Mouse (Mus musculus): ENCODE measurements at regions not wholly inside any gene's neighbourhood (a gene's known extent, or its start where the extent isn't known, plus 50 kb on each side); places are given as distances from the start of the nearest gene placed in this dataset.
"Not testable (repeated sequence)": the region's sequence is repeated elsewhere in the genome, so short reads cannot be mapped to it uniquely, and the experiment has no call there.

GRCm38 (mm10) chr17:83049972-83050535 is 165.0 kb upstream of the Pkdcc start:
- no peak overlapping the region for H3K9ac ChIP-seq (ENCODE audit: low read depth, low read length)

DNA sequence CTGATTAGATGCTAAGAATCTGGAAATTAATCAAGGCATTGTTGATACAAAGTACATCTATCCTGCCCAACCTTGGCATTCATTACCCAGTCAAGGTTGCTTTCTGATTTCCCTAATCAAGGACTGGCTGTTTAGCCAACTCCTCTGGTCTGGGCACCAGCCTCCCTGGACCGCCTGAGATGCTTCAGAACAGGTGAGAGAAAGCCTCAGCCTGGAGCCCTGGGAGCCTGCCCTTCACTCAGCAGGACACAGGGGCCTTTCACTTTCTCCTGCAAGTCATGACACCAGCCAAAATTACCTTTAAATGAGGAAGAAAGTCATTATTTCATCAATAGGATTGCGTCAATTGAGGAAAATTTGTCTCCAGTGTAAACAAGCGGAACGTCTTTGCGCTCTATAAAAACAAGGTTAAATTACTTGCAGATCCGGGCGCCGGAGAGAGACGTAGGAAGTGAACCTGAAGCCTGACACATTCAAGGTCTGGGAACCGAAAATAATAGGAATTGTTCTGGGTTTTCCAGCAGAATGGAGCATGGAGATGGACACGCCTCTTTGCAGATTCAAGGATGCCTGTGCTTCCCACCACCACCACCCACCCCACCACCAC is 164.4 kb upstream of the Pkdcc start:
- Histone ChIP-seq H3K4me1 (ENCODE audit: control insufficient read depth, insufficient read depth, low read length) (peaks cover 1% of the 10 kb centered on the region; the same call in 1 of the 2 replicates), H3K79me2 (replicated peaks; ENCODE audit: control insufficient read depth, insufficient read depth, low read length) (no peaks in the 10 kb centered on the region), H3K4me3 (no peak overlapping the region), H3K36me3 (ENCODE audit: control insufficient read depth, insufficient read depth, low read length) (no peaks in the 10 kb centered on the region), H3K27ac (no peak overlapping the region), H3K27me3 (ENCODE audit: control insufficient read depth, insufficient read depth, low read length) (no peaks in the 10 kb centered on the region), H3K9ac (ENCODE audit: low read depth, low read length) (no peak overlapping the region)
- intact Hi-C loops (cut with DNase I), result no loop called here
- 62% methylated on average over 11 of the region's 11 CpGs for WGBS
- TF ChIP-seq CTCF (IDR thresholded peaks at IDR 0.05) (no peak), POLR2A (IDR thresholded peaks at IDR 0.05; ENCODE audit: insufficient read depth, low read depth, low read length) (no peak), EP300 (IDR thresholded peaks at IDR 0.05; ENCODE audit: insufficient read depth, low read depth, low read length) (no peak)
- DNase-seq, result no peak

More at GRCm38 (mm10) chr17:83049972-83050535, 165.0 kb upstream of the Pkdcc start:
- no peak overlapping the region for H3K27ac ChIP-seq
- H3K79me2 ChIP-seq (replicated peaks; ENCODE audit: control insufficient read depth, insufficient read depth, low read length), result no peaks in the 10 kb centered on the region
- intact Hi-C loops (cut with DNase I), result no loop called here
- TF ChIP-seq CTCF (IDR thresholded peaks at IDR 0.05) (no peak), EP300 (IDR thresholded peaks at IDR 0.05; ENCODE audit: insufficient read depth, low read depth, low read length) (no peak), POLR2A (IDR thresholded peaks at IDR 0.05; ENCODE audit: insufficient read depth, low read depth, low read length) (no peak)
- no peaks in the 10 kb centered on the region for H3K36me3 ChIP-seq (ENCODE audit: control insufficient read depth, insufficient read depth, low read length)
- WGBS, result 42% methylated on average over 13 of the region's 13 CpGs
- DNase-seq, result no peak
- peaks cover 1% of the 10 kb centered on the region; the same call in 1 of the 2 replicates for H3K4me1 ChIP-seq (ENCODE audit: control insufficient read depth, insufficient read depth, low read length)
- H3K4me3 ChIP-seq, result no peak overlapping the region
- no peaks in the 10 kb centered on the region for H3K27me3 ChIP-seq (ENCODE audit: control insufficient read depth, insufficient read depth, low read length)

- Histone ChIP-seq H3K36me3 (ENCODE audit: control insufficient read depth, insufficient read depth, low read length) (no peaks in the 10 kb centered on the region), H3K27me3 (ENCODE audit: control insufficient read depth, insufficient read depth, low read length) (no peaks in the 10 kb centered on the region), H3K27ac (no peak overlapping the region), H3K4me3 (no peak overlapping the region), H3K79me2 (replicated peaks; ENCODE audit: control insufficient read depth, insufficient read depth, low read length) (no peaks in the 10 kb centered on the region), H3K4me1 (ENCODE audit: control insufficient read depth, insufficient read depth, low read length) (peaks cover 1% of the 10 kb centered on the region; the same call in 1 of the 2 replicates), H3K9ac (ENCODE audit: low read depth, low read length) (no peak overlapping the region)
- TF ChIP-seq CTCF (IDR thresholded peaks at IDR 0.05) (no peak), EP300 (IDR thresholded peaks at IDR 0.05; ENCODE audit: insufficient read depth, low read depth, low read length) (no peak), POLR2A (IDR thresholded peaks at IDR 0.05; ENCODE audit: insufficient read depth, low read depth, low read length) (no peak)
- intact Hi-C loops (cut with DNase I), result no loop called here
- DNase-seq, result no peak
- 89% methylated on average over 6 of the region's 6 CpGs for WGBS
These were observed 162.4 kb upstream of the Pkdcc start for GRCm38 (mm10) chr17:83052613-83053140.

- Histone ChIP-seq H3K27ac (no peak overlapping the region), H3K27me3 (ENCODE audit: control insufficient read depth, insufficient read depth, low read length) (no peaks in the 10 kb centered on the region), H3K9ac (ENCODE audit: low read depth, low read length) (no peak overlapping the region), H3K4me3 (no peak overlapping the region), H3K4me1 (ENCODE audit: control insufficient read depth, insufficient read depth, low read length) (no peaks in the 10 kb centered on the region), H3K36me3 (ENCODE audit: control insufficient read depth, insufficient read depth, low read length) (no peaks in the 10 kb centered on the region), H3K79me2 (replicated peaks; ENCODE audit: control insufficient read depth, insufficient read depth, low read length) (no peaks in the 10 kb centered on the region)
- TF ChIP-seq EP300 (IDR thresholded peaks at IDR 0.05; ENCODE audit: insufficient read depth, low read depth, low read length) (no peak), CTCF (IDR thresholded peaks at IDR 0.05) (no peak), POLR2A (IDR thresholded peaks at IDR 0.05; ENCODE audit: insufficient read depth, low read depth, low read length) (no peak)
- intact Hi-C loops (cut with DNase I), result no loop called here
- no peak for DNase-seq
- 29% methylated on average over 3 of the region's 3 CpGs for WGBS
These were observed 157.3 kb upstream of the Pkdcc start for GRCm38 (mm10) chr17:83057832-83058231.

DNA sequence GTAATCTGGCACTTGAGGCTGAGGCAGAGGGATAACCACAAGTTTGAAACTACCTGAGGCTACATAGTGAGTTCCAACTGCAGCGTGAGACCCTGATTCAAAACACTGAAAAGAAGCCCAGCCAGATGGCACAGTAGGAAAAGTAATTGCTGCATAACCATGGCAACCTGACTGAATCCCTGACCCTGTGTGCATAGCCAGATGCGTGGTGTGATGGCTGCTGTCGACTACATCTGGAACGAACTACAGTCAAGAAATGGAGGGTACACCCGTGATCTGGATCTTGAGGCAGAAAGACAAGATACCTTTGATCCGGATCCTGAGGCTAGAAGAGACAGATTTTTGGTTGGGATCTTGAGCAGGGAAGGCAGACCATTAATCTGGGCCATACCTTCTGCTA is 153.2 kb upstream of the Pkdcc start:
- Histone ChIP-seq H3K27me3 (ENCODE audit: control insufficient read depth, insufficient read depth, low read length) (no peaks in the 10 kb centered on the region), H3K4me3 (no peak overlapping the region), H3K9ac (ENCODE audit: low read depth, low read length) (no peak overlapping the region), H3K79me2 (replicated peaks; ENCODE audit: control insufficient read depth, insufficient read depth, low read length) (no peaks in the 10 kb centered on the region), H3K36me3 (ENCODE audit: control insufficient read depth, insufficient read depth, low read length) (no peaks in the 10 kb centered on the region), H3K4me1 (ENCODE audit: control insufficient read depth, insufficient read depth, low read length) (no peaks in the 10 kb centered on the region), H3K27ac (no peak overlapping the region)
- no peak for DNase-seq
- WGBS, result 69% methylated on average over 6 of the region's 6 CpGs
- no peak for TF ChIP-seq POLR2A (IDR thresholded peaks at IDR 0.05; ENCODE audit: insufficient read depth, low read depth, low read length)
- no peak for TF ChIP-seq CTCF (IDR thresholded peaks at IDR 0.05)
- TF ChIP-seq EP300 (IDR thresholded peaks at IDR 0.05; ENCODE audit: insufficient read depth, low read depth, low read length), result no peak
- intact Hi-C loops (cut with DNase I), result no loop called here

DNA sequence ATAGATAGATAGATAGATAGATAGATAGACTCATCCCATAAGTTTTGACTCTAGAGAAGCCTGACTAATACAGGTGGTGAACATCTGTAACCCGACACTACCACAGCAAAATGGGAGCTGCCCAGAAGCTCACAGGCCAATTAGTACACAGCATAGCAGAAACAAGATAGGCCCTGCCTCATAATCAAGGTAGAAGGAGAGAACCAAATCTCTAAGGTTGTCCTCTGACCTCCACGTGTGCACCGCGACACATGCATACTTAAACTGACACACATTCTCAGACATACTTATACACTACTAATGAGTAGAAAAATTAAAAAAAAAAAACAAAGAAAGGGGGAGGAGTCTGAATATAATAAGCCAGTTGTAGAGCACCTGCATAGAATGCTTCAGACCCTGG is 151.2 kb upstream of the Pkdcc start:
- Histone ChIP-seq H3K4me1 (ENCODE audit: control insufficient read depth, insufficient read depth, low read length) (no peaks in the 10 kb centered on the region), H3K27ac (no peak overlapping the region), H3K27me3 (ENCODE audit: control insufficient read depth, insufficient read depth, low read length) (no peaks in the 10 kb centered on the region), H3K79me2 (replicated peaks; ENCODE audit: control insufficient read depth, insufficient read depth, low read length) (no peaks in the 10 kb centered on the region), H3K9ac (ENCODE audit: low read depth, low read length) (no peak overlapping the region), H3K4me3 (no peak overlapping the region), H3K36me3 (ENCODE audit: control insufficient read depth, insufficient read depth, low read length) (no peaks in the 10 kb centered on the region)
- DNase-seq, result no peak
- 54% methylated on average over 4 of the region's 4 CpGs for WGBS
- TF ChIP-seq EP300 (IDR thresholded peaks at IDR 0.05; ENCODE audit: insufficient read depth, low read depth, low read length), result no peak
- no peak for TF ChIP-seq CTCF (IDR thresholded peaks at IDR 0.05)
- no peak for TF ChIP-seq POLR2A (IDR thresholded peaks at IDR 0.05; ENCODE audit: insufficient read depth, low read depth, low read length)
- intact Hi-C loops (cut with DNase I), result no loop called here

DNA sequence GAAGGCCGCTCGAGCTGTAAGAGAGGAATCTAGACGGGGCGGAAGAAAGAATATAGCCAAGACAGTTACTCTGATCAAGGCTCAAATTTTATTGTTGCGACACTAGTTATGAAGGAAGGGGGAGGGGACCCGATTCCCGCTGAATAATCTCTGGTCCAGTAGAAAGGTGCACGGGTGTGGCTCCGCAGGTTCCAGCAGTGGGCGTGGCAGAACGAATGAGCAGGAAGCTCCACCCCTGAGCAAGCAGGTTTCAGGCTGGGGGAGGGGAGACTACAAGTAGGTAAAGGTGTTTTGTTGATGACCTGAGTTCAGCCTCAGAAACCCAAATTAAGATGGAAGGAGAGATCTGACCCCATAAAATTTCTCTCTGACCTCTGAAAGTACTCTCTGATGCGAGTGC is 150.7 kb upstream of the Pkdcc start:
- DNase-seq; H3K36me3 ChIP-seq (ENCODE audit: control insufficient read depth, insufficient read depth, low read length); H3K4me3 ChIP-seq; H3K27me3 ChIP-seq (ENCODE audit: control insufficient read depth, insufficient read depth, low read length); H3K27ac ChIP-seq; H3K79me2 ChIP-seq (replicated peaks; ENCODE audit: control insufficient read depth, insufficient read depth, low read length); H3K4me1 ChIP-seq (ENCODE audit: control insufficient read depth, insufficient read depth, low read length); H3K9ac ChIP-seq (ENCODE audit: low read depth, low read length); intact Hi-C loops (cut with DNase I): not testable (repeated sequence)
- 42% methylated on average over 12 of the region's 12 CpGs for WGBS
